Mouse (Mus musculus): ENCODE results near the gene Eftud2. TPM values are rescaled to one million over a fixed set of nuclear protein-coding genes. Genes with fewer than 3 reads are reported as not detected.

Eftud2 gene
- total and polyA plus RNA-seq, 2 experiments from 2014 or later, result 36.6 to 59.1 TPM

- Histone ChIP-seq H3K4me2 (ENCODE audit: low read depth, low read length) (no peak overlapping the region), H3K27ac (ENCODE audit: low read depth) (no peak overlapping the region), H3K36me3 (replicated peaks; ENCODE audit: control insufficient read depth, insufficient read depth, low read length) (peaks cover 33% of the 10 kb centered on the region), H3K9me3 (replicated peaks; ENCODE audit: control insufficient read depth, low read length) (no peaks in the 10 kb centered on the region), H3K4me3 (ENCODE audit: low read depth, low read length) (no peak overlapping the region), H3K27me3 (ENCODE audit: control insufficient read depth, insufficient read depth, low read length) (no peaks in the 10 kb centered on the region), H3K4me1 (ENCODE audit: control insufficient read depth, insufficient read depth) (peaks cover 16% of the 10 kb centered on the region), H3K9ac (replicated peaks; ENCODE audit: low read depth, low read length) (no peak overlapping the region)
- DNase-seq (ENCODE audit: low spot score) (no peak), ATAC-seq (ENCODE audit: insufficient read depth, low read depth) (no peak)
- TF ChIP-seq EP300 (IDR thresholded peaks at IDR 0.05; ENCODE audit: low read depth), result no peak
- TF ChIP-seq CTCF (IDR thresholded peaks at IDR 0.05; ENCODE audit: low read depth), result no peak
- 89% methylated on average over 2 of the region's 2 CpGs for WGBS
Measured at GRCm38 (mm10) chr11:102879558-102879957, 1.2 kb downstream of the Eftud2 start.

- H3K4me1 ChIP-seq (ENCODE audit: control insufficient read depth, insufficient read depth), result 0 out of 2 replicates have a peak, but pooled peaks cover under 1% of the 10 kb centered on the region
- no peak overlapping the region for H3K27ac ChIP-seq (ENCODE audit: low read depth)
- no peak overlapping the region for H3K9ac ChIP-seq (replicated peaks; ENCODE audit: low read depth, low read length)
- DNase-seq (ENCODE audit: low spot score) (no peak), ATAC-seq (ENCODE audit: insufficient read depth, low read depth) (no peak)
- no peaks in the 10 kb centered on the region for H3K27me3 ChIP-seq (ENCODE audit: control insufficient read depth, insufficient read depth, low read length)
- no peak overlapping the region for H3K4me2 ChIP-seq (ENCODE audit: low read depth, low read length)
- WGBS, result 75% methylated on average over 7 of the region's 7 CpGs
- no peak overlapping the region for H3K4me3 ChIP-seq (ENCODE audit: low read depth, low read length)
- TF ChIP-seq CTCF (IDR thresholded peaks at IDR 0.05; ENCODE audit: low read depth), result no peak
- no peak for TF ChIP-seq EP300 (IDR thresholded peaks at IDR 0.05; ENCODE audit: low read depth)
- peaks cover 52% of the 10 kb centered on the region for H3K36me3 ChIP-seq (replicated peaks; ENCODE audit: control insufficient read depth, insufficient read depth, low read length)
- H3K9me3 ChIP-seq (replicated peaks; ENCODE audit: control insufficient read depth, low read length), result no peaks in the 10 kb centered on the region
Measured at GRCm38 (mm10) chr11:102874801-102875334, 5.9 kb downstream of the Eftud2 start.

GRCm38 (mm10) chr11:102864272-102864671 lies 16.5 kb downstream of the Eftud2 start:
- no peaks in the 10 kb centered on the region for H3K9me3 ChIP-seq (replicated peaks; ENCODE audit: control insufficient read depth, low read length)
- no peak overlapping the region for H3K9ac ChIP-seq (replicated peaks; ENCODE audit: low read depth, low read length)
- DNase-seq (ENCODE audit: low spot score) (peak; percentile 71), ATAC-seq (ENCODE audit: insufficient read depth, low read depth) (no peak)
- WGBS, result 20% methylated on average over 4 of the region's 4 CpGs
- no peaks in the 10 kb centered on the region for H3K4me1 ChIP-seq (ENCODE audit: control insufficient read depth, insufficient read depth)
- TF ChIP-seq EP300 (IDR thresholded peaks at IDR 0.05; ENCODE audit: low read depth), result no peak
- peak; percentile 69 for TF ChIP-seq CTCF (IDR thresholded peaks at IDR 0.05; ENCODE audit: low read depth)
- peaks cover 78% of the 10 kb centered on the region for H3K36me3 ChIP-seq (replicated peaks; ENCODE audit: control insufficient read depth, insufficient read depth, low read length)
- no peak overlapping the region for H3K27ac ChIP-seq (ENCODE audit: low read depth)
- no peak overlapping the region for H3K4me2 ChIP-seq (ENCODE audit: low read depth, low read length)
- no peaks in the 10 kb centered on the region for H3K27me3 ChIP-seq (ENCODE audit: control insufficient read depth, insufficient read depth, low read length)
- no peak overlapping the region for H3K4me3 ChIP-seq (ENCODE audit: low read depth, low read length)

GRCm38 (mm10) chr11:102859933-102860332 lies 20.9 kb downstream of the Eftud2 start:
- H3K9ac ChIP-seq (replicated peaks; ENCODE audit: low read depth, low read length), result no peak overlapping the region
- H3K4me2 ChIP-seq (ENCODE audit: low read depth, low read length), result no peak overlapping the region
- ATAC-seq (ENCODE audit: insufficient read depth, low read depth) (no peak), DNase-seq (ENCODE audit: low spot score) (no peak)
- H3K4me3 ChIP-seq (ENCODE audit: low read depth, low read length), result no peak overlapping the region
- WGBS, result 86% methylated on average over 8 of the region's 8 CpGs
- H3K27ac ChIP-seq (ENCODE audit: low read depth), result no peak overlapping the region
- no peaks in the 10 kb centered on the region for H3K4me1 ChIP-seq (ENCODE audit: control insufficient read depth, insufficient read depth)
- no peaks in the 10 kb centered on the region for H3K9me3 ChIP-seq (replicated peaks; ENCODE audit: control insufficient read depth, low read length)
- no peaks in the 10 kb centered on the region for H3K27me3 ChIP-seq (ENCODE audit: control insufficient read depth, insufficient read depth, low read length)
- peaks cover 78% of the 10 kb centered on the region for H3K36me3 ChIP-seq (replicated peaks; ENCODE audit: control insufficient read depth, insufficient read depth, low read length)
- no peak for TF ChIP-seq EP300 (IDR thresholded peaks at IDR 0.05; ENCODE audit: low read depth)
- TF ChIP-seq CTCF (IDR thresholded peaks at IDR 0.05; ENCODE audit: low read depth), result no peak

GRCm38 (mm10) chr11:102858951-102859350 lies 21.8 kb downstream of the Eftud2 start:
- TF ChIP-seq CTCF (IDR thresholded peaks at IDR 0.05; ENCODE audit: low read depth) (no peak), EP300 (IDR thresholded peaks at IDR 0.05; ENCODE audit: low read depth) (no peak)
- Histone ChIP-seq H3K4me3 (ENCODE audit: low read depth, low read length) (no peak overlapping the region), H3K27me3 (ENCODE audit: control insufficient read depth, insufficient read depth, low read length) (no peaks in the 10 kb centered on the region), H3K4me2 (ENCODE audit: low read depth, low read length) (no peak overlapping the region), H3K9me3 (replicated peaks; ENCODE audit: control insufficient read depth, low read length) (no peaks in the 10 kb centered on the region), H3K4me1 (ENCODE audit: control insufficient read depth, insufficient read depth) (no peaks in the 10 kb centered on the region), H3K27ac (ENCODE audit: low read depth) (no peak overlapping the region), H3K36me3 (replicated peaks; ENCODE audit: control insufficient read depth, insufficient read depth, low read length) (peaks cover 82% of the 10 kb centered on the region), H3K9ac (replicated peaks; ENCODE audit: low read depth, low read length) (no peak overlapping the region)
- 90% methylated on average over 11 of the region's 11 CpGs for WGBS
- no peak for ATAC-seq (ENCODE audit: insufficient read depth, low read depth)
- DNase-seq (ENCODE audit: low spot score), result no peak

GRCm38 (mm10) chr11:102855941-102856340 lies 24.8 kb downstream of the Eftud2 start:
- ATAC-seq (ENCODE audit: insufficient read depth, low read depth) (no peak), DNase-seq (ENCODE audit: low spot score) (no peak)
- H3K4me2 ChIP-seq (ENCODE audit: low read depth, low read length), result no peak overlapping the region
- H3K27ac ChIP-seq (ENCODE audit: low read depth), result no peak overlapping the region
- H3K9ac ChIP-seq (replicated peaks; ENCODE audit: low read depth, low read length), result no peak overlapping the region
- H3K36me3 ChIP-seq (replicated peaks; ENCODE audit: control insufficient read depth, insufficient read depth, low read length), result peaks cover 81% of the 10 kb centered on the region
- no peak for TF ChIP-seq CTCF (IDR thresholded peaks at IDR 0.05; ENCODE audit: low read depth)
- no peak for TF ChIP-seq EP300 (IDR thresholded peaks at IDR 0.05; ENCODE audit: low read depth)
- no peaks in the 10 kb centered on the region for H3K27me3 ChIP-seq (ENCODE audit: control insufficient read depth, insufficient read depth, low read length)
- 83% methylated on average over 6 of the region's 6 CpGs for WGBS
- H3K4me1 ChIP-seq (ENCODE audit: control insufficient read depth, insufficient read depth), result no peaks in the 10 kb centered on the region
- no peaks in the 10 kb centered on the region for H3K9me3 ChIP-seq (replicated peaks; ENCODE audit: control insufficient read depth, low read length)
- H3K4me3 ChIP-seq (ENCODE audit: low read depth, low read length), result no peak overlapping the region

All from heart, postnatal 0 days (tissue).